Mouse (Mus musculus): ENCODE measurements around the gene Fars2.

Gene Fars2

GRCm38 (mm10) chr13:36117143-36118014, at the start of gene Fars2, which contains the start of gene Lyrm4:
Gene Fars2, plus strand, starts transcription at chr13:36117412.
Gene Lyrm4, minus strand, starts transcription at chr13:36117526.
- DNase-seq: peak; percentile 96 to 97

GRCm38 (mm10) chr13:36074484-36074883, 42.7 kb upstream of the Fars2 start:
- no peak for DNase-seq

GRCm38 (mm10) chr13:36081591-36081990, 35.6 kb upstream of the Fars2 start:
- DNase-seq: no peak

GRCm38 (mm10) chr13:36084701-36085100, 32.5 kb upstream of the Fars2 start:
- DNase-seq: no peak

GRCm38 (mm10) chr13:36085971-36086370, 31.2 kb upstream of the Fars2 start:
- DNase-seq: no peak

- DNase-seq: no peak
Observed at GRCm38 (mm10) chr13:36086608-36087391, 30.4 kb upstream of the Fars2 start.

- DNase-seq: no peak
Observed at GRCm38 (mm10) chr13:36087427-36087826, 29.8 kb upstream of the Fars2 start.

- DNase-seq: no peak
Observed at GRCm38 (mm10) chr13:36088168-36088567, 29.0 kb upstream of the Fars2 start.

- no peak for DNase-seq
Observed at GRCm38 (mm10) chr13:36096684-36097383, 20.4 kb upstream of the Fars2 start.

- no peak for DNase-seq
Observed at GRCm38 (mm10) chr13:36105591-36105990, 11.6 kb upstream of the Fars2 start.

GRCm38 (mm10) chr13:36108528-36108927, 8.7 kb upstream of the Fars2 start:
- DNase-seq: no peak

- DNase-seq: no peak
Observed at GRCm38 (mm10) chr13:36111331-36111730, 5.9 kb upstream of the Fars2 start.

GRCm38 (mm10) chr13:36113181-36113580, 4.0 kb upstream of the Fars2 start:
- peak; percentile 56 to 75 for DNase-seq

- peak; percentile 43 to 67 for DNase-seq
Observed at GRCm38 (mm10) chr13:36116520-36117142, 581 bp upstream of the Fars2 start.

GRCm38 (mm10) chr13:36119684-36120083, 2.5 kb downstream of the Fars2 start:
- no peak for DNase-seq

- no peak for DNase-seq
Observed at GRCm38 (mm10) chr13:36120606-36121005, 3.4 kb downstream of the Fars2 start.

GRCm38 (mm10) chr13:36129360-36130054, 12.3 kb downstream of the Fars2 start:
- DNase-seq: no peak

- DNase-seq: no peak
Observed at GRCm38 (mm10) chr13:36131401-36131800, 14.2 kb downstream of the Fars2 start.

GRCm38 (mm10) chr13:36131992-36132649, 14.9 kb downstream of the Fars2 start:
- DNase-seq: no peak

GRCm38 (mm10) chr13:36139703-36140102, 22.5 kb downstream of the Fars2 start:
- DNase-seq: no peak

GRCm38 (mm10) chr13:36140247-36141016, 23.2 kb downstream of the Fars2 start:
- no peak for DNase-seq
